Mouse (Mus musculus): ENCODE measurements around the gene Olfr912. TPM values are rescaled to one million over a fixed set of nuclear protein-coding genes. Genes with fewer than 3 reads are reported as not detected.

The Olfr912 gene
- total RNA-seq (2014; rRNA removed), result not detected in 2 replicates
- not detected in 2 replicates for polyA plus RNA-seq (2012; rRNA removed)

DNA sequence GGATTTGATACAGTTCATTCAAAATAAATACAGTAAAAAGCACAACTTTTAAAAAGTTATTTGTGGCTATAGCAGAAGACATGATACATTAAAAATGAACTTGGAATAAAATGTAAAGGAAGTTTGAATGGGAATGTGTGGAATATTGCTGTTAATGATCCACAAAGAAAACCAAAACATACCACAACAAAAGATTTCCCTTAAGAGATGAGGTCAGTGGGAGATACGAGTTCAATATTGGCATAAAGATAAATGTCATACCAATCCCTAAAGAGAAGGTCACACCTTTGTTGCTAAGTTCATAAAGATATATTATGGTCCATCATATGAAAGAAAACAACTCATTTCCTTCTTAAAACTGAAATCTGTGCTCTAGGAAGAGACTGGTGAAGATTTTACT lies at the start of gene Olfr912:
Gene Olfr912 (plus strand): TSS at position 301 of the 400 bp plus-strand sequence.
- TF ChIP-seq POLR2A (IDR thresholded peaks at IDR 0.05; ENCODE audit: extremely low read depth, insufficient read depth, low read length) (no peak), CTCF (IDR thresholded peaks at IDR 0.05; ENCODE audit: low read depth, low read length) (no peak)
- Histone ChIP-seq H3K27me3 (ENCODE audit: control insufficient read depth, insufficient read depth, low read length) (no peaks in the 10 kb centered on the region), H3K27ac (replicated peaks; ENCODE audit: insufficient read depth, low read depth, low read length) (no peak within 1 kb of the TSS), H3K79me2 (ENCODE audit: control insufficient read depth, insufficient read depth, low read length) (no peaks in the 10 kb centered on the region), H3K4me3 (ENCODE audit: insufficient read depth, low read depth, low read length) (no peak within 1 kb of the TSS), H3K4me1 (ENCODE audit: control insufficient read depth, insufficient read depth, low read length) (no peaks in the 10 kb centered on the region), H3K9ac (ENCODE audit: low read depth, low read length) (no peak within 1 kb of the TSS), H3K36me3 (ENCODE audit: control insufficient read depth, insufficient read depth, low read length) (no peaks in the 10 kb centered on the region)
- 68% methylated on average over 1 of the region's 1 CpGs for WGBS
- DNase-seq (ENCODE audit: extremely low read depth, low read depth, low spot score), result no peak

DNA sequence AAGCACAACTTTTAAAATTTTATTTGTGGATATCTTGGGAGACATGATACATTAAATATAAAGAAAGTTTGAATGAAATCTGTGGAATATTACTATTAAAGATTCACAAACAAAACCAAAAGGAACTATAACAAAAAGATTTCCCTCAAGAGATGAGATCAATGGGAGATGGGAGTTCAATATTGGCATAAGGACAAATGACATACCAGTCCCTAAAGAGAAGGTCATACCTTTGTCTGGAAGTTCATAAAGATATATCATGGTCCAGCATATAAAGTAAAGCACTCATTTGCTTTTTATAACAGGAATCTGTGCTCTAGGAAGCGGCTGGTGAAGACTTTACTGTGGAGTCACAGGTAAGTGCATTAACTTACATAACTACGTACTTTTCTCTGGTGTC lies 42.4 kb upstream of the Olfr912 start, which contains the start of gene Olfr910:
Gene Olfr910 (plus strand): TSS at position 301 of the 400 bp plus-strand sequence.
- Histone ChIP-seq H3K27ac (replicated peaks; ENCODE audit: insufficient read depth, low read depth, low read length) (no peak within 1 kb of the TSS), H3K9ac (ENCODE audit: low read depth, low read length) (no peak within 1 kb of the TSS), H3K27me3 (ENCODE audit: control insufficient read depth, insufficient read depth, low read length) (no peaks in the 10 kb centered on the region), H3K4me3 (ENCODE audit: insufficient read depth, low read depth, low read length) (no peak within 1 kb of the TSS), H3K4me1 (ENCODE audit: control insufficient read depth, insufficient read depth, low read length) (no peaks in the 10 kb centered on the region), H3K36me3 (ENCODE audit: control insufficient read depth, insufficient read depth, low read length) (no peaks in the 10 kb centered on the region), H3K79me2 (ENCODE audit: control insufficient read depth, insufficient read depth, low read length) (no peaks in the 10 kb centered on the region)
- TF ChIP-seq CTCF (IDR thresholded peaks at IDR 0.05; ENCODE audit: low read depth, low read length) (no peak), POLR2A (IDR thresholded peaks at IDR 0.05; ENCODE audit: extremely low read depth, insufficient read depth, low read length) (no peak)
- 94% methylated on average over 2 of the region's 2 CpGs for WGBS
- no peak for DNase-seq (ENCODE audit: extremely low read depth, low read depth, low spot score)

DNA sequence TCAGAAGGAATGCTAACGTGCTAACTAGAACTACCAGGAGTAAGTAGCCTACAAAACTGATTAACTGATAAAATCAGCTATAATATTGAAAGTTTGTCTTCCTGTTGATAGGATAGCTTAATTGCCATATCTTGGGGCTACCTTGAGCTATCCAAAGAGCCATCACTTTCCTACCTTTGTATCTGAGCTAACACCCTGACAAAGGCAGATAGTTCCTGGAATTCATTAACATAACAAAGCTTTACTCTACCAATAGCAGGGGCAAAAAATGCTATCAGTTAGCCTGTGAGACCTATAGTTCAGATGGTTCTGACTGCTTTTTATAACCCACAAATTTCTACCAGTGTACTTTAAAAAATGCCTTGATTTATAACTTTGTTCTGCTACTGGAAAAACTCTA lies 11.1 kb downstream of the Olfr912 start:
- DNase-seq (ENCODE audit: extremely low read depth, low read depth, low spot score), result no peak
- Histone ChIP-seq H3K9ac (ENCODE audit: low read depth, low read length) (no peak overlapping the region), H3K27ac (replicated peaks; ENCODE audit: insufficient read depth, low read depth, low read length) (no peak overlapping the region), H3K4me1 (ENCODE audit: control insufficient read depth, insufficient read depth, low read length) (no peaks in the 10 kb centered on the region), H3K4me3 (ENCODE audit: insufficient read depth, low read depth, low read length) (no peak overlapping the region), H3K79me2 (ENCODE audit: control insufficient read depth, insufficient read depth, low read length) (no peaks in the 10 kb centered on the region), H3K27me3 (ENCODE audit: control insufficient read depth, insufficient read depth, low read length) (no peaks in the 10 kb centered on the region), H3K36me3 (ENCODE audit: control insufficient read depth, insufficient read depth, low read length) (no peaks in the 10 kb centered on the region)
- WGBS, result 27% methylated on average over 1 of the region's 1 CpGs
- TF ChIP-seq CTCF (IDR thresholded peaks at IDR 0.05; ENCODE audit: low read depth, low read length) (no peak), POLR2A (IDR thresholded peaks at IDR 0.05; ENCODE audit: extremely low read depth, insufficient read depth, low read length) (no peak)

DNA sequence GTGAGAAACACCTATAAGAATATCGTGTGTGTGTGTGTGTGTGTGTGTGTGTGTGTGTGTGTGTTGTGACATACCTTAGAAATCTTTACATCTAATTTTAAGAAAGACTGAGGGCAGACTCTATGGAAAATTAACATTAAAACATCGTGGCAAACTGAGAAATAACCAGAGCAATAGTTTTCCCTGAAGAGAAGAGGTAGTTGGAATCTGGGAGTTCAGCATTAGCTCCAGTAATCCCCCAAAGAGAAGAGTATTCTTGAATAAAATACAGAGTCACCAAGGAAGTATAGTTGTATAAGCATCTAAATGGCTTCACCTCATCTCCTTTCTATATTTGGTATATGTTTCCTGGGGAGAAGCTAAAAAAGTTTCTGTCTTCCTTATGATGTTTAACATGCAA lies 12.5 kb downstream of the Olfr912 start, which contains the start of gene Olfr913:
Gene Olfr913 (plus strand): TSS at position 301 of the 400 bp plus-strand sequence.
- no peak within 1 kb of the TSS for H3K9ac ChIP-seq (ENCODE audit: low read depth, low read length)
- no peak within 1 kb of the TSS for H3K4me3 ChIP-seq (ENCODE audit: insufficient read depth, low read depth, low read length)
- H3K4me1 ChIP-seq (ENCODE audit: control insufficient read depth, insufficient read depth, low read length), result no peaks in the 10 kb centered on the region
- H3K27ac ChIP-seq (replicated peaks; ENCODE audit: insufficient read depth, low read depth, low read length), result no peak within 1 kb of the TSS
- TF ChIP-seq POLR2A (IDR thresholded peaks at IDR 0.05; ENCODE audit: extremely low read depth, insufficient read depth, low read length) (no peak), CTCF (IDR thresholded peaks at IDR 0.05; ENCODE audit: low read depth, low read length) (no peak)
- no peaks in the 10 kb centered on the region for H3K27me3 ChIP-seq (ENCODE audit: control insufficient read depth, insufficient read depth, low read length)
- DNase-seq (ENCODE audit: extremely low read depth, low read depth, low spot score), result no peak
- H3K36me3 ChIP-seq (ENCODE audit: control insufficient read depth, insufficient read depth, low read length), result no peaks in the 10 kb centered on the region
- no peaks in the 10 kb centered on the region for H3K79me2 ChIP-seq (ENCODE audit: control insufficient read depth, insufficient read depth, low read length)
- 43% methylated on average over 2 of the region's 2 CpGs for WGBS

DNA sequence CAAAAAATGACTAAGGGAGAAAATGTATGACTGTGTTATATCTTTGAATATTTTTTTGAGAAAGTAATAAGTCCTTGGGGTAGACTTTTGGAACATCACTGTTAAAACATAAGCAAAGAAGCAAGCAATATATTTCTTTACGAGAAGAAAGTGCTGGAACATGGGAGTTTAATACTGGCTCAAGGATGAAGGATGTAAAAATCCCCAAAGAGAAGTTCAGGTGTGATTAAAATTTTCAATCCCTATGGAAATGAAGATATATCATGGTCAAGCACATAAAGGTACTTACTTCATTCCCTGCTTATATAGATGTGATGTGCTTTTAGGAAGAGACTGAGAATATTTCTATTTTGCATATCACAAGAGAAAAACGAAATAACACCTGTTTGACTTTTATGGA lies 24.8 kb downstream of the Olfr912 start, which contains the start of gene Olfr914:
Gene Olfr914 (plus strand): TSS at position 301 of the 400 bp plus-strand sequence.
- no peak for DNase-seq (ENCODE audit: extremely low read depth, low read depth, low spot score)
- Histone ChIP-seq H3K4me3 (ENCODE audit: insufficient read depth, low read depth, low read length) (no peak within 1 kb of the TSS), H3K4me1 (ENCODE audit: control insufficient read depth, insufficient read depth, low read length) (no peaks in the 10 kb centered on the region), H3K79me2 (ENCODE audit: control insufficient read depth, insufficient read depth, low read length) (no peaks in the 10 kb centered on the region), H3K27ac (replicated peaks; ENCODE audit: insufficient read depth, low read depth, low read length) (no peak within 1 kb of the TSS), H3K9ac (ENCODE audit: low read depth, low read length) (no peak within 1 kb of the TSS), H3K36me3 (ENCODE audit: control insufficient read depth, insufficient read depth, low read length) (no peaks in the 10 kb centered on the region), H3K27me3 (ENCODE audit: control insufficient read depth, insufficient read depth, low read length) (no peaks in the 10 kb centered on the region)
- WGBS, result 38% methylated on average over 2 of the region's 2 CpGs
- TF ChIP-seq POLR2A (IDR thresholded peaks at IDR 0.05; ENCODE audit: extremely low read depth, insufficient read depth, low read length) (no peak), CTCF (IDR thresholded peaks at IDR 0.05; ENCODE audit: low read depth, low read length) (no peak)

DNA sequence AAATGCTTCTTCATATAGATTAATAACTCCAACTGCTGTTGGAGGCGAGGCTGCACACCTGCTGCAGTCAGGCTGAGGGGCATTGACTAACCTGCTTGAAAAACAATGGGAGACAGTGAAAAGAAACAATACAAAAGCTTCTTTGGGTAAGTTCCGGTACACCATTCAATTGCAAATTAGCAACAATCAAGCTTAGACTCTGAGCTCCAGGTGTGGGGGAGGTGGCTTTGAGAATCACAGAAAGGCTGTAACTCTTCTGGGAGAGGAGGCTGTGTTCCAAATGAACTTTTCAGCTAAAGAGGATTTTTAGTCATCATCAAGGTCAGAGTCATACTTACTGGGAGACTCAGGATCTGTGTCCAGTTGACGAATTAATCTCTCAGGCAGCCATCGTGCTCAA lies 52.4 kb downstream of the Olfr912 start:
- H3K36me3 ChIP-seq (ENCODE audit: control insufficient read depth, insufficient read depth, low read length), result no peaks in the 10 kb centered on the region
- H3K4me3 ChIP-seq (ENCODE audit: insufficient read depth, low read depth, low read length), result no peak overlapping the region
- WGBS, result 81% methylated on average over 4 of the region's 4 CpGs
- H3K27me3 ChIP-seq (ENCODE audit: control insufficient read depth, insufficient read depth, low read length), result no peaks in the 10 kb centered on the region
- H3K4me1 ChIP-seq (ENCODE audit: control insufficient read depth, insufficient read depth, low read length), result no peaks in the 10 kb centered on the region
- H3K9ac ChIP-seq (ENCODE audit: low read depth, low read length), result no peak overlapping the region
- no peak for DNase-seq (ENCODE audit: extremely low read depth, low read depth, low spot score)
- no peaks in the 10 kb centered on the region for H3K79me2 ChIP-seq (ENCODE audit: control insufficient read depth, insufficient read depth, low read length)
- TF ChIP-seq POLR2A (IDR thresholded peaks at IDR 0.05; ENCODE audit: extremely low read depth, insufficient read depth, low read length) (no peak), CTCF (IDR thresholded peaks at IDR 0.05; ENCODE audit: low read depth, low read length) (no peak)
- H3K27ac ChIP-seq (replicated peaks; ENCODE audit: insufficient read depth, low read depth, low read length), result no peak overlapping the region

Other genes starting within 250 kb of the Olfr912 start
- not detected in 2 replicates for gene Olfr898, start 231.8 kb upstream of the Olfr912 start, total RNA-seq (2014; rRNA removed)
- gene Olfr898, start 231.8 kb upstream of the Olfr912 start, polyA plus RNA-seq (2012; rRNA removed), result not detected in 2 replicates
- gene Olfr250, start 213.3 kb upstream of the Olfr912 start, total RNA-seq (2014; rRNA removed), result not detected in 2 replicates
- not detected in 2 replicates for gene Olfr250, start 213.3 kb upstream of the Olfr912 start, polyA plus RNA-seq (2012; rRNA removed)
- not detected in 2 replicates for gene Olfr251, start 203.1 kb upstream of the Olfr912 start, total RNA-seq (2014; rRNA removed)
- not detected in 2 replicates for gene Olfr251, start 203.1 kb upstream of the Olfr912 start, polyA plus RNA-seq (2012; rRNA removed)
- not detected in 2 replicates for gene Olfr147, start 178.5 kb upstream of the Olfr912 start, total RNA-seq (2014; rRNA removed)
- gene Olfr147, start 178.5 kb upstream of the Olfr912 start, polyA plus RNA-seq (2012; rRNA removed), result not detected in 2 replicates
- gene Olfr901, start 150.7 kb upstream of the Olfr912 start, total RNA-seq (2014; rRNA removed), result not detected in 2 replicates
- gene Olfr901, start 150.7 kb upstream of the Olfr912 start, polyA plus RNA-seq (2012; rRNA removed), result not detected in 2 replicates
- gene Olfr902, start 132.5 kb upstream of the Olfr912 start, total RNA-seq (2014; rRNA removed), result not detected in 2 replicates
- gene Olfr902, start 132.5 kb upstream of the Olfr912 start, polyA plus RNA-seq (2012; rRNA removed), result not detected in 2 replicates
- not detected in 2 replicates for gene Olfr904, start 117.0 kb upstream of the Olfr912 start, total RNA-seq (2014; rRNA removed)
- not detected in 2 replicates for gene Olfr904, start 117.0 kb upstream of the Olfr912 start, polyA plus RNA-seq (2012; rRNA removed)
- not detected in 2 replicates for gene Olfr905, start 109.1 kb upstream of the Olfr912 start, total RNA-seq (2014; rRNA removed)
- gene Olfr905, start 109.1 kb upstream of the Olfr912 start, polyA plus RNA-seq (2012; rRNA removed), result not detected in 2 replicates
- gene Olfr906, start 93.1 kb upstream of the Olfr912 start, total RNA-seq (2014; rRNA removed), result not detected in 2 replicates
- gene Olfr906, start 93.1 kb upstream of the Olfr912 start, polyA plus RNA-seq (2012; rRNA removed), result not detected in 2 replicates
- not detected in 2 replicates for gene Olfr907, start 84.4 kb upstream of the Olfr912 start, total RNA-seq (2014; rRNA removed)
- not detected in 2 replicates for gene Olfr907, start 84.4 kb upstream of the Olfr912 start, polyA plus RNA-seq (2012; rRNA removed)
- gene Olfr911-ps1, start 58.6 kb upstream of the Olfr912 start, total RNA-seq (2014; rRNA removed), result not detected in 2 replicates
- gene Olfr911-ps1, start 58.6 kb upstream of the Olfr912 start, polyA plus RNA-seq (2012; rRNA removed), result not detected in 2 replicates
- gene Olfr910, start 42.3 kb upstream of the Olfr912 start, total RNA-seq (2014; rRNA removed), result not detected in 2 replicates
- not detected in 2 replicates for gene Olfr910, start 42.3 kb upstream of the Olfr912 start, polyA plus RNA-seq (2012; rRNA removed)
- not detected in 2 replicates for gene Olfr913, start 12.6 kb downstream of the Olfr912 start, total RNA-seq (2014; rRNA removed)
- gene Olfr913, start 12.6 kb downstream of the Olfr912 start, polyA plus RNA-seq (2012; rRNA removed), result not detected in 2 replicates
- gene Olfr914, start 24.9 kb downstream of the Olfr912 start, total RNA-seq (2014; rRNA removed), result not detected in 2 replicates
- gene Olfr914, start 24.9 kb downstream of the Olfr912 start, polyA plus RNA-seq (2012; rRNA removed), result not detected in 2 replicates
- gene Olfr916, start 79.7 kb downstream of the Olfr912 start, total RNA-seq (2014; rRNA removed), result not detected in 2 replicates
- gene Olfr916, start 79.7 kb downstream of the Olfr912 start, polyA plus RNA-seq (2012; rRNA removed), result not detected in 2 replicates
- gene Olfr917, start 85.7 kb downstream of the Olfr912 start, total RNA-seq (2014; rRNA removed), result not detected in 2 replicates
- gene Olfr917, start 85.7 kb downstream of the Olfr912 start, polyA plus RNA-seq (2012; rRNA removed), result not detected in 2 replicates
- gene Olfr918, start 94.4 kb downstream of the Olfr912 start, total RNA-seq (2014; rRNA removed), result not detected in 2 replicates
- gene Olfr918, start 94.4 kb downstream of the Olfr912 start, polyA plus RNA-seq (2012; rRNA removed), result not detected in 2 replicates
- not detected in 2 replicates for gene Olfr919, start 123.5 kb downstream of the Olfr912 start, total RNA-seq (2014; rRNA removed)
- gene Olfr919, start 123.5 kb downstream of the Olfr912 start, polyA plus RNA-seq (2012; rRNA removed), result not detected in 2 replicates
- gene Vwa5a, start 138.1 kb downstream of the Olfr912 start, total RNA-seq (2014; rRNA removed), result 20.2 and 22.9 TPM in 2 replicates
- gene Vwa5a, start 138.1 kb downstream of the Olfr912 start, polyA plus RNA-seq (2012; rRNA removed), result 6.8 and 8.3 TPM in 2 replicates
- 0.07 and 0.09 TPM in 2 replicates for gene Olfr920, start 172.1 kb downstream of the Olfr912 start, total RNA-seq (2014; rRNA removed)
- gene Olfr920, start 172.1 kb downstream of the Olfr912 start, polyA plus RNA-seq (2012; rRNA removed), result 0.01 TPM in 2 replicates
- not detected in 2 replicates for gene Olfr921, start 192.9 kb downstream of the Olfr912 start, total RNA-seq (2014; rRNA removed)
- not detected in 2 replicates for gene Olfr921, start 192.9 kb downstream of the Olfr912 start, polyA plus RNA-seq (2012; rRNA removed)
- gene Olfr922, start 234.4 kb downstream of the Olfr912 start, total RNA-seq (2014; rRNA removed), result not detected in 2 replicates
- gene Olfr922, start 234.4 kb downstream of the Olfr912 start, polyA plus RNA-seq (2012; rRNA removed), result not detected in 2 replicates
- not detected in 2 replicates for gene Olfr923, start 246.4 kb downstream of the Olfr912 start, total RNA-seq (2014; rRNA removed)
- not detected in 2 replicates for gene Olfr923, start 246.4 kb downstream of the Olfr912 start, polyA plus RNA-seq (2012; rRNA removed)